Mouse (Mus musculus): ENCODE measurements at regions not wholly inside any gene's neighbourhood (a gene's known extent, or its start where the extent isn't known, plus 50 kb on each side); places are given as distances from the start of the nearest gene placed in this dataset.

- Histone ChIP-seq H3K27me3 (no peaks in the 10 kb centered on the region), H3K4me3 (no peak overlapping the region), H3K9me3 (no peaks in the 10 kb centered on the region), H3K4me2 (replicated peaks) (no peak overlapping the region), H3K9ac (no peak overlapping the region), H3K4me1 (no peaks in the 10 kb centered on the region), H3K27ac (no peak overlapping the region), H3K36me3 (no peaks in the 10 kb centered on the region)
- ATAC-seq (ENCODE audit: low FRiP score, low read depth), result no peak
- 57% methylated on average over 4 of the region's 4 CpGs for WGBS
Observed at GRCm38 (mm10) chr5:85779205-85779604, 286.2 kb downstream of the Cenpc1 start.

GRCm38 (mm10) chr5:85772660-85773059 is 292.7 kb downstream of the Cenpc1 start:
- Histone ChIP-seq H3K27ac (no peak overlapping the region), H3K4me3 (no peak overlapping the region), H3K4me1 (no peaks in the 10 kb centered on the region), H3K27me3 (no peaks in the 10 kb centered on the region), H3K4me2 (replicated peaks) (no peak overlapping the region), H3K9me3 (no peaks in the 10 kb centered on the region), H3K36me3 (no peaks in the 10 kb centered on the region), H3K9ac (no peak overlapping the region)
- ATAC-seq (ENCODE audit: low FRiP score, low read depth), result no peak
- WGBS, result 87% methylated on average over 4 of the region's 4 CpGs

- Histone ChIP-seq H3K4me3 (no peak overlapping the region), H3K27ac (no peak overlapping the region), H3K36me3 (no peaks in the 10 kb centered on the region), H3K27me3 (no peaks in the 10 kb centered on the region), H3K4me2 (replicated peaks) (no peak overlapping the region), H3K4me1 (no peaks in the 10 kb centered on the region), H3K9ac (no peak overlapping the region), H3K9me3 (no peaks in the 10 kb centered on the region)
- ATAC-seq (ENCODE audit: low FRiP score, low read depth), result no peak
- WGBS, result 72% methylated on average over 4 of the region's 4 CpGs
Observed at GRCm38 (mm10) chr5:85772086-85772485, 293.3 kb downstream of the Cenpc1 start.

- ATAC-seq (ENCODE audit: low FRiP score, low read depth), result no peak
Observed at GRCm38 (mm10) chr5:85767157-85767556, 298.2 kb downstream of the Cenpc1 start.

DNA sequence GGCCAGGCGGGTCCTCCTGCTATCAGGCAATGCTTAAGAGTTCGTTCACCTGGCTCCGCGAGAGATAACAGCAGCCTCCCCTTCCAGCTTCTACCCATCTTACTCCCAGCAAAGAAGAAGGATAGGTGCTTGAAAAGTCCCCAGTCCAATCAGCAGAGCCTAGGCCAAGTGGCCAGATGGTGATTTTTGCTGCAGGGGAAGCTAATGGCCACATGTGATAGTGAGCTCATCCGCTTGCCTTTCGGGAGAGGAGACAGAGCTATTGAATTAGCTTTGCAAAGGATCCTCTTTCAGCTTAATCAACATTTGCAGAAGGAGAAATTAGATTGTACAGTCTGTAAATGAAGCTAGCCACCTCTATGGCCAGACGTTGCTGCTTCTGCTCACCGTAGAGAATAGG is 308.7 kb downstream of the Cenpc1 start:
- Histone ChIP-seq H3K4me3 (no peak overlapping the region), H3K27me3 (peaks cover 2% of the 10 kb centered on the region; the same call in 1 of the 2 replicates), H3K27ac (no peak overlapping the region), H3K4me2 (replicated peaks) (no peak overlapping the region), H3K4me1 (no peaks in the 10 kb centered on the region; the same call in 1 of the 2 replicates), H3K36me3 (no peaks in the 10 kb centered on the region), H3K9me3 (no peaks in the 10 kb centered on the region), H3K9ac (no peak overlapping the region)
- 88% methylated on average over 8 of the region's 8 CpGs for WGBS
- no peak for ATAC-seq (ENCODE audit: low FRiP score, low read depth)

More at GRCm38 (mm10) chr5:85767157-85767556, 298.2 kb downstream of the Cenpc1 start:
- Histone ChIP-seq H3K9me3 (no peaks in the 10 kb centered on the region), H3K9ac (no peak overlapping the region), H3K27me3 (no peaks in the 10 kb centered on the region), H3K4me2 (replicated peaks) (no peak overlapping the region), H3K27ac (no peak overlapping the region), H3K4me1 (no peaks in the 10 kb centered on the region), H3K4me3 (no peak overlapping the region), H3K36me3 (no peaks in the 10 kb centered on the region)
- WGBS, result 85% methylated on average over 3 of the region's 3 CpGs

GRCm38 (mm10) chr5:85754227-85754626 is 311.2 kb downstream of the Cenpc1 start:
- Histone ChIP-seq H3K9me3 (no peaks in the 10 kb centered on the region), H3K4me3 (no peak overlapping the region), H3K36me3 (no peaks in the 10 kb centered on the region), H3K4me2 (replicated peaks) (no peak overlapping the region), H3K27ac (no peak overlapping the region), H3K9ac (no peak overlapping the region), H3K4me1 (no peaks in the 10 kb centered on the region; the same call in 1 of the 2 replicates), H3K27me3 (peaks cover 4% of the 10 kb centered on the region; the same call in 1 of the 2 replicates)
- ATAC-seq (ENCODE audit: low FRiP score, low read depth), result no peak
- 74% methylated on average over 12 of the region's 12 CpGs for WGBS

- H3K27ac ChIP-seq, result no peak overlapping the region
- H3K27me3 ChIP-seq, result peaks cover 4% of the 10 kb centered on the region; the same call in 1 of the 2 replicates
- H3K4me1 ChIP-seq, result no peaks in the 10 kb centered on the region; the same call in 1 of the 2 replicates
- no peaks in the 10 kb centered on the region for H3K36me3 ChIP-seq
- no peak overlapping the region for H3K4me3 ChIP-seq
- H3K9ac ChIP-seq, result no peak overlapping the region
- H3K4me2 ChIP-seq (replicated peaks), result no peak overlapping the region
- ATAC-seq (ENCODE audit: low FRiP score, low read depth), result no peak
- H3K9me3 ChIP-seq, result no peaks in the 10 kb centered on the region
- 77% methylated on average over 3 of the region's 3 CpGs for WGBS
Observed at GRCm38 (mm10) chr5:85753109-85753508, 312.3 kb downstream of the Cenpc1 start.

GRCm38 (mm10) chr5:85751649-85752048 is 313.7 kb downstream of the Cenpc1 start:
- no peaks in the 10 kb centered on the region; the same call in 1 of the 2 replicates for H3K4me1 ChIP-seq
- no peak overlapping the region for H3K4me2 ChIP-seq (replicated peaks)
- no peaks in the 10 kb centered on the region for H3K36me3 ChIP-seq
- H3K27ac ChIP-seq, result no peak overlapping the region
- 81% methylated on average over 2 of the region's 2 CpGs for WGBS
- H3K4me3 ChIP-seq, result no peak overlapping the region
- peaks cover 4% of the 10 kb centered on the region; the same call in 1 of the 2 replicates for H3K27me3 ChIP-seq
- no peak for ATAC-seq (ENCODE audit: low FRiP score, low read depth)
- no peaks in the 10 kb centered on the region for H3K9me3 ChIP-seq
- H3K9ac ChIP-seq, result no peak overlapping the region

DNA sequence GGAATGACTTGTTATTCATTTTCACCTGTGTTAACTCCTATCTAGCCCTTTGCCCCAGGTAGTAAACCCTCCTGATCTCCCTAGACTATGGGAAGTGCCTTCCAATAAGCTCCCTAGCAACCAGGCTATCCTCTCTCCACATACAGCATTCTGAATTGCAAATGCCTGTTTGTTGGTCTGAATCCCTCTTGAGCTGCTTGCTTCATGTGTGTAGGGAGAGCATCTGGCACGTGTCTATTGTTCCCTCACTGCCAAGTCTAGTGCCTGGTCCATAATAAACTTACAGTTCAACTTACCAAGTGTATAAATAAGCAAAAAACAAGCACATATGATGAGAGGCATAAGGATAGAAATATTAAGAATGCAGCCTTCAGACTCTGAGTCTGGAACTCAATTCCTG is 314.5 kb downstream of the Cenpc1 start:
- Histone ChIP-seq H3K36me3 (no peaks in the 10 kb centered on the region), H3K4me1 (no peaks in the 10 kb centered on the region; the same call in 1 of the 2 replicates), H3K27me3 (peaks cover 4% of the 10 kb centered on the region; the same call in 1 of the 2 replicates), H3K27ac (no peak overlapping the region), H3K9ac (no peak overlapping the region), H3K9me3 (no peaks in the 10 kb centered on the region), H3K4me2 (replicated peaks) (no peak overlapping the region), H3K4me3 (no peak overlapping the region)
- WGBS, result 62% methylated on average over 1 of the region's 1 CpGs
- no peak for ATAC-seq (ENCODE audit: low FRiP score, low read depth)

DNA sequence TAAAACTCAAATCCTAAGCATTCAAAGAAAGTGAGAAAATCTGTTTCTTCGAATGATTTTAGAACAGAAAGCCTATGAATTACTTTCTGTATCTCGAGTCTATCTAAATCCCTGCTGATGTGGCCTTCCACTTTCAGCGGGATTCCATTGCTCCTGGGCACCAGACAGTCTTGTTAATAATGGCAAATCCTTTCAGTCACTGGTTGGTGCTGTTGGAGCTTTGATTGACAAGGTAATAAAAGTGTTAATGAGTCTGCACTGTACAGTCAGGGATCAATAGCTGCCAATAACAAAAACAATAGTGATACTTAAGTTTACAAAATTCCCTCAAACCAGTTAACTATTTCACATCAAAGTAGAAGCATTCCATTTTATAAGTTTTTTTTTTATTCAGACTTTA is 335.8 kb downstream of the Cenpc1 start:
- Histone ChIP-seq H3K9me3 (no peaks in the 10 kb centered on the region), H3K4me3 (no peak overlapping the region), H3K4me1 (no peaks in the 10 kb centered on the region), H3K36me3 (no peaks in the 10 kb centered on the region), H3K4me2 (replicated peaks) (no peak overlapping the region), H3K27ac (no peak overlapping the region), H3K9ac (no peak overlapping the region), H3K27me3 (peaks cover 4% of the 10 kb centered on the region; the same call in 1 of the 2 replicates)
- no peak for ATAC-seq (ENCODE audit: low FRiP score, low read depth)
- WGBS, result 46% methylated on average over 3 of the region's 3 CpGs

DNA sequence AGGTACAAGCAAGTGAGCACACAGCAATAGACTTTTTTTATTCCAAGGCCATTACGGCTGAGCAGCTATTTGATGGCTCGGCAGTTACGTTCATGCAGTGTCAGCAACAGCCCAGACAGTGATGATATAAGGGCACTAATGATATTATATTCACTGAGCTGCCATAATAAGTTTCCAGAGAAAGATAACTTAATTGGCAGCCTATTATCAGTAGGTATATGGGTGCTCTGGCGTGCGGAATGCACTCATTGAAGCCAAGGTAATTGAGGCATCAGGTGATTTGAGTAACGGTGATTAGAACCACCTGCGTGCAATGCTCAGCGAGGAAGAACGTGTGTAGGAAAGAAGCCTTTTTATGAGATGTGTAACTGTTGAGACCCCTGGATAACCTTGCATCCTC is 358.0 kb downstream of the Cenpc1 start:
- no peak overlapping the region for H3K9ac ChIP-seq
- H3K36me3 ChIP-seq, result no peaks in the 10 kb centered on the region
- H3K4me2 ChIP-seq (replicated peaks), result no peak overlapping the region
- ATAC-seq (ENCODE audit: low FRiP score, low read depth), result no peak
- no peak overlapping the region for H3K4me3 ChIP-seq
- H3K27me3 ChIP-seq, result no peaks in the 10 kb centered on the region
- 19% methylated on average over 9 of the region's 9 CpGs for WGBS
- H3K4me1 ChIP-seq, result 0 out of 2 replicates have a peak, but pooled peaks cover 4% of the 10 kb centered on the region
- no peak overlapping the region for H3K27ac ChIP-seq
- no peaks in the 10 kb centered on the region for H3K9me3 ChIP-seq

DNA sequence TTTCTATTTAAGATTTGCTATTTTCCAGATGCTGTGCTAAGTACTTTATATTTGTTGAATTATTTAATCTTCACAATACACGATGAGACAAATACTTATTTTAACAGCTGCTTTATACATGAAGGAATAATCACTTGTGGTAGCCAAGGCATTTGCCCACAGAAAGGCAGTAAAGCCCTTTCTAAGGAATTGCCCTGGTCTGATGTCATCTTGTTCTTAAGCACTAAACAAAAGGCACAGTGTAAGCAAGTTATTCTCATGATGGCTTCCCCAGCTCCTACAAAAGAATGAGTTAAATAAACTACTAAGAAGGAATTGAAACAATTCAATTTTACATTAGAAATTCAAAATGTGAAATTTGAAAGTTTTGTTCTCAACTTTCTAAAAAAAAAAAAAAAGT is 358.8 kb downstream of the Cenpc1 start:
- no peak overlapping the region for H3K4me2 ChIP-seq (replicated peaks)
- WGBS, result 39% methylated on average over 1 of the region's 1 CpGs
- no peaks in the 10 kb centered on the region for H3K36me3 ChIP-seq
- H3K4me1 ChIP-seq, result 0 out of 2 replicates have a peak, but pooled peaks cover 4% of the 10 kb centered on the region
- no peak for ATAC-seq (ENCODE audit: low FRiP score, low read depth)
- no peaks in the 10 kb centered on the region for H3K9me3 ChIP-seq
- no peak overlapping the region for H3K27ac ChIP-seq
- no peak overlapping the region for H3K9ac ChIP-seq
- H3K4me3 ChIP-seq, result no peak overlapping the region
- no peaks in the 10 kb centered on the region for H3K27me3 ChIP-seq

- no peaks in the 10 kb centered on the region for H3K27me3 ChIP-seq
- no peak overlapping the region for H3K9ac ChIP-seq
- 0 out of 2 replicates have a peak, but pooled peaks cover 4% of the 10 kb centered on the region for H3K4me1 ChIP-seq
- no peaks in the 10 kb centered on the region for H3K9me3 ChIP-seq
- 19% methylated on average over 3 of the region's 3 CpGs for WGBS
- no peak overlapping the region for H3K27ac ChIP-seq
- no peak overlapping the region for H3K4me2 ChIP-seq (replicated peaks)
- no peak overlapping the region for H3K4me3 ChIP-seq
- no peaks in the 10 kb centered on the region for H3K36me3 ChIP-seq
- ATAC-seq (ENCODE audit: low FRiP score, low read depth), result no peak
Observed at GRCm38 (mm10) chr5:85706084-85706483, 359.3 kb downstream of the Cenpc1 start.
